Mouse (Mus musculus) myocyte (in vitro differentiated cells): ENCODE measurements at regions not wholly inside any gene's neighbourhood (a gene's known extent, or its start where the extent isn't known, plus 50 kb on each side); places are given as distances from the start of the nearest gene placed in this dataset.

Experiments
- MAX ChIP-seq: IDR thresholded peaks from one replicate; pipeline ENCODE4 v1.6.1; 2011; ENCODE audit warnings: low read depth, mild to moderate bottlenecking, control low read depth
- POLR2A ChIP-seq: IDR thresholded peaks from one replicate; pipeline ENCODE4 v1.6.1; 2011; ENCODE audit warnings: low read depth, mild to moderate bottlenecking, control low read depth, moderate library complexity; ENCODE audit not compliant: insufficient read length
- POLR2AphosphoS2 ChIP-seq: IDR thresholded peaks from one replicate; pipeline ENCODE4 v1.6.1; 2011; ENCODE audit warnings: low read depth, control low read depth; ENCODE audit not compliant: insufficient read length
- REST ChIP-seq: IDR thresholded peaks from one replicate; pipeline ENCODE4 v1.6.1; 2011; ENCODE audit warnings: mild to moderate bottlenecking, control low read depth, moderate library complexity; ENCODE audit not compliant: insufficient read depth, insufficient read length

DNA sequence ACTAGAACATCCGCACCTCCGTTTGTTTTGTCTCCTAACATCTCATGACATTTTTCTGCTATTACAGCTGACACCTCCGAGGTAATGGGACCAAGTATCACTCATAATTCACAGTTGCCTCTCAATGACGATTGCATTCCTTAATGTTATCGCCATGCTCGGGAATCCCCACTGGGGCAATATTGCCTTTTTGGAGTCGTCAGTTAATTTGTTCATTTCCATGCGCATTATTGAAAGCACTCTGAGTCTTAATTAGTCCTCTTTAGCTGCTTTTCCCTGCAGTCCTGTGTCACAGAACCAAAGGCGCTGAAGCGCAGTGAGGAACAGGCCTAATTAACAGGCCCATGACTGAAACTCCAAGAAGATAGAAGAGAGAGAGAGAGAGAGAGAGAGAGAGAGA is 255.0 kb upstream of the Castor2 start:
- TF ChIP-seq POLR2A (no peak), REST (no peak), MAX (no peak), POLR2AphosphoS2 (no peak)
